Mouse (Mus musculus): Measurements from ENCODE around the gene Ubiad1.

Gene Ubiad1

DNA sequence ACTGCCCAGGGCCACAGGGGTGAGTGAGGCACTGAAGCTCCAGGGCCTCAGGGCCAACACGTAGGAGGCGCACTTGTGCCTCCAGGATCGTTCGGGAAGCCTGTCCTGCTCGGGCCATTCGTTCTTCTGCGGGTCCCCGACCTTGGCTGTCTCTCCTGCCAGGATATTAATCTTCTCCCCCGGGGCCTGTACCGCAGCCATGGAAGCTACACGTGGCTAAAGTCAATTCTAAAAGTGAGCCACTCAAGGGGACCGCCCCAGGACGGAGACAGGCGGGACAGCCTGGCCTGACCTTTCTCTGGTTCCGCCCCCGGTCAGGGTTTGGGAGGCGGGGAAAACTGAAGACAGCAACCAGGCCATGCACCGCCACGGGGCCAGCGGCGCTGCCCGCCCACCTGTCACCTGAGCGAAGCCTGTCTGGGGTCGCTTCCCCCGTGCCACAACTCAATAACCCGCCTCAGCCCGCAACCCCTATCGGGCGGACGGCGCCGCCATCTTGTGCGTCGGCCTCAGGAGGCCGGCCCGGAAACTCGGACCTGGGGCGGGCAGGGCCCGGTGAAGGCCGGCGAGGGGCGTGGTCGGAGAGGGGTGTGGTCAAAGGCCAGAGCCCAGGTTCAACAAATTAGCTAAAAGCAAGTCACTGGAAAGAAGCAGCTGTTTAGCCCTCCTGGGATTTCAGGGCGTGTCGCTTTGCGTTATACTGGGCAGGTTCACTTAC lies at the start of gene Ubiad1:
TSS of gene Ubiad1 (minus strand) at position 522 of the 718 bp plus-strand sequence.
- peak; percentile 63 for DNase-seq (ENCODE audit: low spot score)

DNA sequence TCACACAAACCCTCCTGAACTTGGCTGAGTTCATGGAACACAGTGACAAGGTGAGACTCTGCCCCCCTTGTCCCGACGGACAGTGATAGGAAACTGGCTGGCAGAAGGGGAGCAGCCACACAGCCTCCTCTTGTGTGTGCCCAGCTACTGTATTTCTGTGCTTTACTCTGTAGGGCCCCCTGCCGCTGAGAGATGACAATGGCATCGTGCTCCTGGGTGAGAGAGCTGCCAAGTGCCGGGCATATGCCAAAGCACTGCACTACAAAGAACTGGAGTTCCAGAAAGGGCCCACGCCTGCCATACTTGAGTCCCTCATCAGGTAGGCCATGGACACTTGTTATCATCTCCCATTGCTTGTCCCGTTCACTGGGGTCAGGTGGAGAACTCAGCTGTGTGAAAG lies 46.9 kb upstream of the Ubiad1 start:
- no peak for DNase-seq (ENCODE audit: low spot score)

DNA sequence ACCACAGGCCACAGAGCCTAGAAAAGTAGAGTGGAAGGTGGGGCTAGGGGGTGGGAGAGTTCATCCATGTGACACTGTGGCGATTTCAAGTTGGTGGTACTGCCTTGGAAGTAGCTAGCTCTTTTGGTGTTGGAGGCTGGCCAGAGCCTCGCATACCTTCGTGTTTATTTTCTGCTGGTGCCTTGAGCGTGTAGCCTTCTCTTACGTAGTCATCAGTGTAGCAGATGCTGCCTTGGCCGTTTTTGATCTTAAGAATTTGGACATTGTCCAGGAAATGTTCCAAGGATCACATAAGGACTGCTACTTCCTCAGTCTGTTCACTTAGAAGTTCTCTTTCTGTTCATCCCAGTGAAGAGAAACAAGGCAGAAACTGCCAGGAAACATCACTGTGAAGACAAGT lies 45.9 kb upstream of the Ubiad1 start:
- DNase-seq (ENCODE audit: low spot score) = no peak

DNA sequence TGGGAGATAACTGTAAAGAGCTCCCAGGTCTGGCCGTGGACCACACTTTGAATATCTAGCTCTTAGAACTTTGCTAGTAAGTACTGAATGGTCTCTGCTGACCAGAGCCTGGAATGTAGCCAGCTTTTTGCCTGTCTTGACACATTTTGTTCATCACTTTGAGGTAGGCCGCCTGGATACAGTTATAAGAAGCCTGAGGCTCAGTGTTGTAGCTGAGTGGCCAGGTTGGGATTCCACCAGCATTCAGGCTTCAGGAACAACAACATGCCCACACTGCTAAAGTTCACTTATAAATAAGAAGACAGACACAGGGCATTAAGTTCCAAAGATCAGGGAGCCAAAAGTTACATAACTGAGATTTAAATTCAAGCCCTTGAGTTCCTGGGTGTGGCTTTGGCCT lies 43.3 kb upstream of the Ubiad1 start:
- no peak for DNase-seq (ENCODE audit: low spot score)

DNA sequence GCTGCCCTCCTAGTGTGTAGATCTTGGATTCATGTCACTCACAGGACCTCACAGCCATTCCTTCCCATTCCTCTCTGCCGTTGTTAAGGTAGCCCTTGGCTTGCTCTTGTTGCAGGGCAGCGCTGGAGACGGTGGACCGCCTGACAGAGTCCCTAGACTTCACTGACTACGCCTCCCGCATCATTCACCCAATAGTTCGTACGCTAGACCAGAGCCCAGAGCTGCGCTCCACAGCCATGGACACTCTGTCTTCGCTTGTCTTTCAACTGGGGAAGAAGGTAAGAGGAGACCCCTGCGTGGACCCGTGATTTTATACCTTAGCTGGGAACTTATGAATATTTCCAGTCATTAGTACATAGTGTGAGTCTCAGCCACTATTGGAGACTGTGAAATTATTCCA lies 39.9 kb upstream of the Ubiad1 start:
- DNase-seq (ENCODE audit: low spot score) = no peak

DNA sequence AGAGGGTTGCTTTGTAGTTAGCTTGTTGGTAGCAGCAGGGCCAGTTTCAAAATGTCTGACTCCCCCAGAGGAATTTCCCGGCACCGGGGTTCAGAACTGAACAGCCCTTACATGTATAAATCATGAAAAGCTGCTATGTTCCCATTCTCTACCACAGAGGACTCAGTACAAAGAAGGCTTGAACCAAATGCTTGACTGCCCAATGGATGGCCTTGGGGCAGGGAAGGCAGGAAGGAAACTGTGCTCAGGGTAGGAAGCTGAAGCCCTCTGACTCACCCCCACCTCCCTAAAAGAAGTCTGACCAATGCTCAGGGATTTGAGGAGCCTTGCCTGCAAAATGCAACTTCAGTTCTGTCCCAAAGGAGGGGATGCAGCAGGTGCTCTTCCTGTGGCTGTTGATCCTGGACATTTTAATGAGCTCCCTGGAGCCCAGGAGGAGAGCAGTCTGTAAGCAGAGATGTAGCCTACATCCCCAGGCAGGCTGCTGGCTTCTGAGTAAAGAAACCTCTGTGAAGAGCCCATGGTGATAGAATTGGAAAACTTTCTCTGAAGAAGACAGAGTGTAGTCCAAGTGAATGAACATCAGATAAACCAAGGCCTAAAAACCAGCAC lies 37.1 kb upstream of the Ubiad1 start:
- no peak for DNase-seq (ENCODE audit: low spot score)

DNA sequence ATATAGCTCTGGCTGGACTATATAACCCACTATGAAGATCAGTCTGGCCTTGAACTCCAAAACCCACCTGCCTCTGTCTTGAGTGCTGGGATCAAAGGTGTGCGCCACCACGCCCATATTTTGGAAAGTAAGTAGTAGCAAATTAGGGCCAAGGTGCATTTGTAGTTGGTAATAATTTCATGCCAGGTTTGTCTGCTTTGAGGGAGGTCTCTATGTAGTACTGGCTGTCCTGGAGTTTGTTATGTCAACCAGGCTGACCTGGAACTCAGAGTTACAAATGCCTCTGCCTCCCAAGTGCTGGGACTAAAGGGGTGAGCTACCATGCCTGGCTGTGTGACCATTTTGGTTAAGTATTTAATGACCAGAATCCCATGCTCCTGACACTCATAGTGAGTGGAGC lies 35.7 kb upstream of the Ubiad1 start:
- DNase-seq (ENCODE audit: low spot score) = no peak

DNA sequence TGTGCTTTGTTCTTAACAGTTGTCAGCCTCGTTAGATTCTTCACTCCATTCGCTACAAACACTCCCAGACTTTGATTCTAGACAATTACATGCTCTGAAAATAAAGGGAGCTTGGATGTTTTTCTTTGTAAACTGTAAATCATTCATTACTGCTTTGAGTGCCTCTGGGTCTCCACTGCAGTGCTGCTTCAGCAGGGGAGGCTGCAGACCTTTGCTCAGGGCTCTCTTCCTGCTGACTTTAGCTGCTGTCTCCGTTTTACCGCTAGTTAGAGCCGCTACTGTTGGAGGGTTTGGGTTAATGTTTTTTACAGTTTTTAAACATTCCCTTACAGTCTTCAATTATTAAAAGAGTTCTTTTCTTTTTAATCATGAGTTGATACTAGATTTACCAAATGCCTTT lies 28.9 kb upstream of the Ubiad1 start:
- DNase-seq (ENCODE audit: low spot score) = no peak

DNA sequence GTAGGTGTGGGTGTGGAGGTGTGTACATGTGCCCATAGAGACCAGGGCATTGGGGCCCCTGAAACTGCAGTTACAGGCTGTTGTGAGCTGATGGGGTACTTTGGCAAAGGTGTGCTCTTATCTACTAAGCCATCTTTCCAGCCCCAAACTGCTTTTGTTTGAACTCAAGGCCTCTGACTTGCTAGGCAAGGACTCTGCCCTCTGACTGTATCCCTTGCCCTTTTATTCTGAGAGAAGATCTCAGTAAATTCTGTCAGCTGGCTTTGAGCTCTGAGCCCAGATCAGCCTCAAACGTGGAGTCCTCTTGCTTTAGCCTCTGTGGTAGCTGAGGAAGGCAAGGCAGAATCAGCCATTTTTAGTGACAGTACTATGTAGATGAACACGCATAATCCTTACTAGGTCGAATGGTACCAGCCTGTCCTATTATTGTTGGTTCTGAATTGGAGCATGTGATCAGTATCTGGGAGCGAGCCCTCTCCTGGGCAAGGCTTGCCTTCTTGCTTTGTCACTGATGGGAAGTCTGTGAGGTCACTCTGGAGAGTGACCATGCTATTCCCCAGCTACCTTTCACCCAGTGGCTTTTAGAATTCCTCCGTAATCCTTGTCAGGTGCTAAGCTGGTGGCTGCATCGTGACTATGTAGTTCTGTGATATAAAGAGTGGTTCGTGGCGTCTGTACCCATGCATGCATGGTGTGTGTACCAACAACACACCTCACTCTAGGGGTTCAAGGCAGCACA lies 28.0 kb upstream of the Ubiad1 start:
- no peak for DNase-seq (ENCODE audit: low spot score)

DNA sequence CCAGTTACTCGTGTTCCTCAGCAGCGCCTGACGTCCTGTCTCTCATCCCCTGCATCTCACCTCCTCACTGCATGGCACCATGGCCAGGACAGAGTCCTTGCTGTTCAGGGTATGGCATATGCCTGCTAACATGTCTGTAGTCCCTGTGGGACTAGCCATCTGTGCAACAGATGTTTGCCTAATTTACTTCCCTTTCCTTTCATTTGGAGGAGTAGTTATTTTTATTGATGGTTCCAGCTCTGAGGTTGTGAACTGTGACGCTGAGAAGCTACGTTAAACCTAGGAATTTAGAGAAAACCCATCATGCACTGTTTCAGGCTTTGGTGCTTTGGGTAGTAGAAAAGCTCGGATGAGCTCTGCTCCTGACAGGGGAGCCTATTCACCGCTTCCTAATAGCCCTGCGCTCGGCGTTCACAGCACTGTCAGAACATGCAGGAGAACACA lies 26.8 kb upstream of the Ubiad1 start:
- DNase-seq (ENCODE audit: low spot score) = no peak

DNA sequence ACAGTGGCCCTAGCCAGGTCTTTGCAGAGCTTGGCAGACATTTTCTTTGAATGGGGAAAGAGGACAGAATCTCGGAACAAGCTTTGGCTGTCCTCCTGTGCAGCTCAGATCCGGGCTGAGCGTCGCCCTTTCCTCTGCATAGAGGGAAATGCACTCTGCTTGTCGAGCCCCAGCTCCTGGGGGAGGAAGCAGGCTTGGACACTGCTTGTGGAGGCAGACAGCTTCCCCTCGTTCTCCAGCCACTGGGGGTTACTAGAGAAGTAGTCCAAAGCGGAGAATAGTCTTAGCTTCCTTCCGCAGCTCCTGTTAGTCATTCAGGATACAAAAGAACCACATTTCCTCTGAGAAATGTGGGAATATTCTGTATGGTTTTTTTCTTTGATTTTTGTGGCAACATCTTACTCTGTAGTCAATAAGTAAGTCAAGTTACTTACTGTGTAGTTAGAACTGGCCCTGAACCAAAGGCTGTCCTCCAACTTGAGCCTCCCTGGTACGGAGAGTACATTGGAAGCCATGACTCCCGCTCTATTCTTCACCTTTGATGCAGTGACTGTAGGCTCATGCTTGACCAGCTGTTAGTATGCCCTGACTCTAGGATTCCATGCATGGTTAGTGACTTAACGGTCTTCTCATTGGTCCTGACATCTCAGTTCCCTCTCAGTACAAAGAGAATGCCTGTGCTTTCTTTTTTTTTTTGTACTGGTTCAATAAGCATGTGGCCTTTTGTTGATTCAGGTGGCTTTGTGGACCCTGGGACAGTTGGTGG lies 25.1 kb upstream of the Ubiad1 start:
- no peak for DNase-seq (ENCODE audit: low spot score)

DNA sequence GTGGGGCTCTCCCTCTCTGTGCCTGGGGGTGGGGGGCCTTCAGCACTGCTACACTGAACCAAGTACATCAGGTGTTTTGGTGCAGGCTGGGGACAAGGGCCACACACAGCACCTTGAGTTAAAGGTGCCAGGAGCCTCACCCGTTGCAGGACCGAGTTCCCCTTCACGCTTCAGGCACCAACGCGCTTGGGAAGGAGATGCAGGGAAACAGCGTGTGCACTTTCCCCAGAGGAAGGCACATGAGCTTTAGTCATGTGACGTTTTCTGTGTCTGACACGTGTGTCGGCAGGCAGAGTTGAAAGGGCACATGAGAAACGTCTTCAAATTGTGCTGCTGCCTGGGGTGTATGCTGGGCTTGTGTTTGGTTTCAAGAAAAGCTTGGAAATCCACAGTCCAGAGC lies 23.8 kb upstream of the Ubiad1 start:
- no peak for DNase-seq (ENCODE audit: low spot score)

DNA sequence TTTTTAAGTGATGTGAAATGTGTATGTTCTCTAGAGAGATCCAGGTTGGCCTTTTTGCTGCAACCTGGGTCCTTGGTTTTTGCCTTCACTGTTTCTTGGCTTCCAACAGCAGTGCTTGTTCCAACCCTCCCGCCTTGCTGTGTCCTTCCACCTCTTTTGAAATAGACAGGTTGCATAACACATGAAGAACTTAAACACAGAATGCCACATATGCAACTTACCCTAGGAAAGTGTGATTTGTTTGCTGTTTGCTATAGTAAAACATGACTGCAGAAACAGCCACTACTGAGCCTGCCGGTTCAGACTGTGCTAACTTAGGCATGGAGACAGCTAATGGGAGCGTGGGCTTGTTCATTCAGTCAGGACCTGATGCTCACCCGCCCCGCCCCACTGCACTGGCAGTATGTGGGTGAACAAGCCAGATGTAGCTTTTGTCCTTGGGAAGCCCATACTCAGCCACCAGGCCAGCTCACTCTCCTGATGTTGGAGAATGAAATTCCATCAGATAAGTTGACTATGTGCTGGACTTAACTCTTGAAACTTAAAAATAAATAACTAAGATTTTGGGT lies 22.0 kb upstream of the Ubiad1 start:
- no peak for DNase-seq (ENCODE audit: low spot score)

DNA sequence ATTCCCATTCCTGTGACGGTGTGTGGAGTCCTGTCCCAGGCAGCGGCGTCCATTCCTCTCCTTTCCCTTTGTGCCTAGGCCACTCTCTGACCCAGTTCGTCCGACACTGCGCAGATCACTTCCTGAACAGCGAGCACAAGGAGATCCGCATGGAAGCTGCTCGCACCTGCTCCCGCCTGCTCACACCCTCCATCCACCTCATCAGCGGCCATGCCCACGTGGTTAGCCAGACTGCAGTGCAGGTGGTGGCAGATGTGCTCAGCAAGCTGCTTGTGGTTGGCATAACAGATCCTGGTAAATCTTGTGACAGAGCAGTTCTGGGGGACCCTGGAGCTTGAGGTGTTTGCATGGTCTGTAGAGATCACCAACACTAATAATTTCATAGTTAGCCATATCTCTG lies 20.3 kb upstream of the Ubiad1 start:
- no peak for DNase-seq (ENCODE audit: low spot score)

DNA sequence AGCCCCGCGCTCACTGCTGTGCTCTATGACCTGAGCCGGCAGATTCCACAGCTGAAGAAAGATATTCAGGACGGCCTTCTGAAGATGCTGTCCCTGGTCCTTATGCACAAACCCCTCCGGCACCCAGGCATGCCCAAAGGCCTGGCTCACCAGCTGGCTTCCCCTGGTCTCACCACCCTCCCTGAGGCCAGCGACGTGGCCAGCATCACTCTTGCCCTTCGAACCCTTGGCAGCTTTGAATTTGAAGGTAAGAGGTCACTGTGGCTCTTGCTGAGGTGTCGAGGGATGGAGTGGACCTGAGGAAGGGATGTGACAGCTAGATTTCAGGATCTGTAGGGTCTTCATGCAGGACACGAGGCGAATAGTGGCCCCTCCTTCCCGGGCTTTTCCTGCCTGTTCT lies 19.7 kb upstream of the Ubiad1 start:
- no peak for DNase-seq (ENCODE audit: low spot score)

DNA sequence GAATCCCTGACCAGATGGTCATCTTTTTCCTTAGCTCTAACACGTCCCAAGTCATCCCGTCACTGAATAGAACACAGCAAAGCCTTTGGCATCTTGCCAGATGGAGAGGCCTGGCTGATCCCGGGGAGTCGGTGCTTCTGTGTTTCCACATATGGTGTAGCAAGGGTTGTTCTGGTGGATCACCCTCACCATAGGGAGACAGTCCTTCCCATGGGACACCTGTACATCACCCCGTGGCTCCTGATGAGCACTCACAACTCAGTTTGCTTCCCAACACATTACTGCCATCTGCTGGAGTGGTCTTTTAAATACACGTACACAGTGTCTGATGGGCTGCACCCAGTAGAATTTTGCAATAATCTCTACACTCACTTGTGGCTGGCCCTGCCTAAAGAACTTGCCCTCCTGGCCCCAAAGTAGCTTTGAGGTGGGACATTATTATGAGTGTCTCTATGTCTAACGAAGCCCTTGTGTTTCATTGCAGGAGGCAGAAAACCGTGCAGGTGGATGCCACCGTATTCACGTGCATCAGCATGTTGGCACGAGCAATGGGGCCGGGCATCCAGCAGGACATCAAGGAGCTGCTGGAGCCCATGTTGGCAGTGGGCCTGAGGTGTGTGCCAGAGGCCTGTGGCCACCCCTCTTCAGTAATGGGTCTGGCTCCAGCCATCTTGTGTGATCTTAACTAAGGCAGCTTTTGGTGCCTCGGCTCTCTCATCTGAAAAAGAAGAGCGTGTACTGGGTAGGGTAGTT lies 18.8 kb upstream of the Ubiad1 start:
- no peak for DNase-seq (ENCODE audit: low spot score)

DNA sequence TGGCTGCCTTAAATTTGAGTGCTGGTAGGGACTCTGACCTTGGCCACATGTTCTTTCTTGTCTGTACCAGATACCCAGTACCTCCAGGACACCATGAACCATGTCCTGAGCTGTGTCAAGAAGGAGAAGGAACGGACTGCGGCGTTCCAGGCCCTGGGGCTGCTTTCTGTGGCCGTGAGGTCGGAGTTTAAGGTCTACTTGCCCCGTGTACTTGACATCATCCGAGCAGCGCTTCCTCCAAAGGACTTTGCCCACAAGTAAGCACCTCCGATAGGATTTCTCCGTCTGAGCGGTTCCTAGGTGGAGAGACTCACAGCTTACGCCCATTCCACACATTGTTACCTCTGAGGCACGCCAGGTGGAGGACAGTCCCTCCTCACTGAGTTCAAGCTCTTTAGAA lies 18.1 kb upstream of the Ubiad1 start:
- no peak for DNase-seq (ENCODE audit: low spot score)

DNA sequence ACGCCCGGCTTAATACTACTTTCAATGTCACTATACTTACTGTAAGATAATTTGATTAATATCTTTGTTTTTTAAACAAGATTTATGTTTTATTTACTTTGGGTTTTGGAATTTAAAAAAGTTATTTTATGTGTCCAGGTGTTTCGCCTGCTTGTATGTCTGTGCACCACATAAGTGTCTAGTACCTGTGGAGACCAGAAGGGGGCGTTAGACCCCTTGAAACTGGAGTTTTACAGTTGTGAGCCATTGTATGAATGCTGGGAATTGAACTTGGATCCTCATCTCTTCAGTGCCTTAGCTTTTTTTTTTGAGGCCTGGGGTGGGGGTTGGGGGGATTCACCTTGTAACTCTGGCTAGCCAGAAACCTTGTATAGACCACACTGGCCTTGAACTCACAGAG lies 17.2 kb upstream of the Ubiad1 start:
- DNase-seq (ENCODE audit: low spot score) = no peak

DNA sequence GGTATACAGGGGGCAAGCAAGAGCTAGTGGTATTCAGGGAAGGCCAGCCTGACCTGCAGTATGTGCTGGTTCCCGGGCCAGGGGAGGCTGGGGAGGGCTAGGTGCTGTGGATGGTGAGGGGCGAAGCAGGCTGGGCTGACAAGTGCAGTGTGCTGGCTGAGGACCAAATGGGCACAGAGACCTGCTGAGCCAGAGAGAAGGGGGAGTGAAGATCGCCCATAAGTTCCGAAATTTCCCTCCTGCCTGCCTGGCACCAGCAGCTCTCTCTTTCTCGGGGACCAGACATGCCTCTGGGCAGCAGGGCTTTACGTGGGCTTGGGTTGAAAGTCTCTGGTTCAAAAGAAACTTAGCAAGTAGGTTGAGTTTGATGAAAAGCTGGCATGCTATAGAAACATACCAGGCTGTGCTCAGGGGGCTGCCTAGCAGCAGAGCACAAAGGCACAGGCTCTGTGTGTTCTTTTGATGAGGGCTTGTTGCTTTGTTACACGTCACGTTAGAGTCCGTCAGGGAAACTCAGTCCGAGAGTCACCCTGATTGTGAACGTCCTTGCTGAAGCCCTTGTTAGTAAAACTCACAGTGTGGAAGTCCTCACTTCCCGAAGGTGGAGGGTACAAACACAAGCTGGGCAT lies 16.2 kb upstream of the Ubiad1 start:
- DNase-seq (ENCODE audit: low spot score) = no peak

DNA sequence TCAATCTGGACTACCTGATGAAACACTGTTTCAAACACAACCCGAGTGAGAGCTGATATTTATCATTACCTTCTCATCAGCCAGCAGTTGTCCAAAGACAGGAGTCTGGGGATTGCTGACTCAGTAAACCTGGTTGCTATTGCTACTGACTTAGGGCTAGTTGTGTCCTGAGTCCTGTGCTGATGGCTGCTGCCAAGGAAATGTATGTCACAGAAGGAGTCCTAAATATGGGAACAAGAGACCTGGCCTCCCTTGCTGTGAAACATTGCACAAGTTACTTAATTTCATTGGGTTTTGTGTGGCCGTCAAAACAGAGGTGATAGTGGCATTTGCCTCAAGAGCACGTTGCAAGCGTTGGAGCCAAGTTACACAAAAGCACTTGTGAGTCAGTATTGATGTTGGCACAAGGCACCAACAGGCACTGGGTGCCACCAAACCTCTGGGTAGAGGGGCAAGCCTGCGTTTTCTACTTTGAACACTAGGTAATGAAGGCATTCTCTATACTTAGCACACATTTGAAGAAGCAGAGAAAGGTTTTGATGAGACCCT lies 11.0 kb upstream of the Ubiad1 start:
- no peak for DNase-seq (ENCODE audit: low spot score)

DNA sequence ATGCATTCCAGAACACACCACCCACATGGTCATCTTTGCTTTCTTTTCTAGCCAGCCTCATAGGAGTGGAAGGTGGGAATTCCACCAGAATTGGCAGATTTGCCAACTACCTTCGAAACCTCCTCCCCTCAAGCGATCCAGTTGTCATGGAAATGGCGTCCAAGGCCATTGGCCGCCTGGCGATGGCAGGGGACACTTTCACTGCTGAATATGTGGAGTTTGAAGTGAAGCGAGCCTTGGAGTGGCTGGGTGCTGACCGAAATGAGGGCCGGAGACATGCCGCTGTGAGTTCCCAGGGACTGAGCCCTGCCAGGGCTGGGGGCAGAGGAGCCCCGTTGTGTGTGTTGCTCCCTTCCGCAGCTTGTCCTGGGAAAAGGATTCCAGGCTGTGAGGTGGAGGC lies 9.1 kb upstream of the Ubiad1 start:
- DNase-seq (ENCODE audit: low spot score) = no peak
